Mouse (Mus musculus) G1E-ER4 (cell line): ENCODE data around the gene Rasgrp2. TPM values are rescaled to one million over a fixed set of nuclear protein-coding genes. Genes with fewer than 3 reads are reported as not detected.

ENCODE experiments used
- GATA1 ChIP-seq: IDR thresholded peaks from one replicate; pipeline ENCODE4 v1.8.0; 2012; ENCODE audit warnings: low read length, inconsistent platforms
- polyA plus RNA-seq: library from polyadenylated mRNA; stranded (reverse); fragments of >175 nt; gene quantifications from 2 replicates; pipeline ENCODE4 v1.2.3, GENCODE M21; 2012

Gene Rasgrp2
- polyA plus RNA-seq, 1 experiment = 21.2 TPM

- TF ChIP-seq GATA1 = no peak
Measured at GRCm38 (mm10) chr19:6376643-6377042, 22.5 kb upstream of the Rasgrp2 start.

- TF ChIP-seq GATA1 = no peak
Measured at GRCm38 (mm10) chr19:6377327-6378040, 21.7 kb upstream of the Rasgrp2 start.

GRCm38 (mm10) chr19:6380411-6381166, 18.6 kb upstream of the Rasgrp2 start:
- no peak for TF ChIP-seq GATA1

GRCm38 (mm10) chr19:6381238-6381637, 17.9 kb upstream of the Rasgrp2 start:
- TF ChIP-seq GATA1 = no peak

GRCm38 (mm10) chr19:6382323-6382924, 16.7 kb upstream of the Rasgrp2 start:
- no peak for TF ChIP-seq GATA1

GRCm38 (mm10) chr19:6383470-6383869, 15.7 kb upstream of the Rasgrp2 start:
- TF ChIP-seq GATA1 = no peak

- no peak for TF ChIP-seq GATA1
Measured at GRCm38 (mm10) chr19:6384128-6384527, 15.0 kb upstream of the Rasgrp2 start, which contains the start of gene Pygm. TSS of gene Pygm (plus strand) at chr19:6384399.

- no peak for TF ChIP-seq GATA1
Measured at GRCm38 (mm10) chr19:6384954-6385353, 14.2 kb upstream of the Rasgrp2 start.

- no peak for TF ChIP-seq GATA1
Measured at GRCm38 (mm10) chr19:6385419-6385818, 13.7 kb upstream of the Rasgrp2 start.

- no peak for TF ChIP-seq GATA1
Measured at GRCm38 (mm10) chr19:6385821-6386220, 13.3 kb upstream of the Rasgrp2 start.

GRCm38 (mm10) chr19:6386234-6386633, 12.9 kb upstream of the Rasgrp2 start:
- TF ChIP-seq GATA1 = no peak

- TF ChIP-seq GATA1 = no peak
Measured at GRCm38 (mm10) chr19:6388006-6388405, 11.1 kb upstream of the Rasgrp2 start.

- no peak for TF ChIP-seq GATA1
Measured at GRCm38 (mm10) chr19:6389803-6390202, 9.3 kb upstream of the Rasgrp2 start.

- no peak for TF ChIP-seq GATA1
Measured at GRCm38 (mm10) chr19:6390251-6390650, 8.9 kb upstream of the Rasgrp2 start.

GRCm38 (mm10) chr19:6392743-6393393, 6.3 kb upstream of the Rasgrp2 start:
- TF ChIP-seq GATA1 = no peak

- no peak for TF ChIP-seq GATA1
Measured at GRCm38 (mm10) chr19:6393637-6394036, 5.5 kb upstream of the Rasgrp2 start.
